Mouse (Mus musculus): ENCODE measurements at regions not wholly inside any gene's neighbourhood (a gene's known extent, or its start where the extent isn't known, plus 50 kb on each side); places are given as distances from the start of the nearest gene placed in this dataset.
A peak's percentile ranks its signal among the peaks of the same experiment; 100 is the strongest.

DNA sequence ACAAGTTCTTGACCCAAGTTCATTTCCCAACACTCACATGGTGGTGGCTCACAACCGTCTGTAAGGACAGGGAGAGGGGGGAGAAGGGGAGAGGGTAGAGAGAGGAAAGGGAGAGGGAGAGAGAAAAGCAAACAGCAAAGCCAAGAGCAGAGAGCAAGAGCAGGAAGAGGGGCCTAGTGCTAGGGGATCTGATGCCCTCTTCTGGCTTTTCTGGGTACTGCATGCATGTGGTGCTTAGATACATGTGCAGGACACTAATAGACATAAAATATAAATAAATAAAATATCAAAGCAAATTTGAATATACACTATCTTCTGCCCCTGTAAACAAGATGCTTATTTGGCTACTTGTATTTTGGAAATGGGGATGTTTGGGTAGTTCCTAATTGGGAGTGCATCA lies 91.2 kb downstream of the Rnf138rt1 start:
- DNase-seq = peak in 1 of 2 experiments; percentile 1
- Histone ChIP-seq H3K4me3 (replicated peaks; ENCODE audit: insufficient read depth, low read depth, low read length) (no peak overlapping the region), H3K4me1 (ENCODE audit: control insufficient read depth, insufficient read depth, low read length) (no peaks in the 10 kb centered on the region), H3K27me3 (ENCODE audit: control insufficient read depth, insufficient read depth, low read length) (no peaks in the 10 kb centered on the region), H3K27ac (ENCODE audit: insufficient read depth, low read length) (no peak overlapping the region)
- TF ChIP-seq CTCF (IDR thresholded peaks at IDR 0.05; ENCODE audit: borderline replicate concordance, insufficient read depth, low read depth, low read length) = peak; percentile 19; the same call in 1 of the 2 replicates
- TF ChIP-seq POLR2A (IDR thresholded peaks at IDR 0.05; ENCODE audit: borderline replicate concordance, insufficient read depth, low read length) = no peak
- WGBS = 35% methylated on average over 1 of the region's 1 CpGs

Data from cerebellum, adult 2 months (tissue).